Mouse (Mus musculus): ENCODE results near the gene Golt1a. TPM values are rescaled to one million over a fixed set of nuclear protein-coding genes. Genes with fewer than 3 reads are reported as not detected.

Golt1a gene
- polyA plus RNA-seq (2014; fragmentation: Nextera tagmentation; extraction: Ambion mirVana) = not detected in 2 replicates

DNA sequence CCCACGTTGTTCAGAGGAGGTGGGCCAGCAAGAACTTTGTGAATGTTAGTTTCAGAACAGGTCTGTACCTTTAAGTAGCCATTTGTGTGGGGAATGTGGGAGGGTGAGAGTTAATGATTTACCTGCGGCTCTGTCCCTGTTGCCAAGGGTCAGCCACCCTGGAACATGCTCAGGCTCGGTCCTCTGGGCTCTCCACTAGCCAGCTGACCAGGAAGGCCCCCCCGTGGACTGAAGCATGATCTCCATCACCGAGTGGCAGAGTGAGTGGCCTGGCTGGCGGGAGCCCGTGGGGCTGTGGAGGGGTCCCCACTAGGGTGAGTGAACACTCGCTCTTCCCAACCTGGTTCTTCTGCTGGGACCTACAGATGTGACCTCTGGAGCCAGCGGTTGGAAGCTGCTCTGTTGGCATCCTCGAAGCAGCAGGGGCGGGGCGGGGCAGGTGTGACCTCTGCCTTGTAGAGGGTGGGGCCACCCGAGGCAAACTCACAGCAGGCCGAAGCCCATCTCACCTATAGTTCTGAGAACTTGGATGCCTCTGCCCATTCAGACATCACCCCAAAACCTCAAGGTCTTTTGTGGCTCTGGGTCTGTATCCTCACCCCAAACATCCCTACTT, at the start of gene Golt1a:
Golt1a (plus strand) TSS at position 149 of the 616 bp plus-strand sequence.
- H3K27ac ChIP-seq (ENCODE audit: low read depth, low read length) = no peak within 1 kb of the TSS

DNA sequence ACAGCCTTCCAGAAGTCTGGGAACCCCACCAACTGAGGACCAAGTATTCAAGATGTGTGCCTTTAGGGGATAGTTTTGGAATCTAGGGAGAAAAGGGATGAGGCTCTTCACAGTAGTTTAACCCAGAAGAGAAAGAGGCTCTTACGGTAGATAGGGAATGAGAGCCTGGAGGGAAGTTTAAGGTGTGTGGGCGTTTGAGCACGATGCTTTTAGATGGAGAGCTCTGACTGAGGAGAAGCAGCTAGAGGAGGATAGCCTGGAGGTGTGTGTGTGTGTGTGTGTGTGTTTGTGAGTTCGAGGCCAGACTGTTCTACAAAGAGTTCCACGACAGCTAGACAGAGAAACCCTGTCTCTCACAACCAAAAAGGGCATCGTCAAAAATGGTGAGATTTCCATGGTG, 47.0 kb upstream of the Golt1a start:
- Histone ChIP-seq H3K4me2 (no peak overlapping the region), H3K27ac (ENCODE audit: low read depth, low read length) (no peak overlapping the region), H3K36me3 (ENCODE audit: control insufficient read depth, insufficient read depth, low read length) (peaks cover 7% of the 10 kb centered on the region; the same call in 1 of the 2 replicates), H3K9ac (ENCODE audit: low read length) (no peak overlapping the region), H3K4me1 (ENCODE audit: control insufficient read depth, insufficient read depth, low read length) (peaks cover 10% of the 10 kb centered on the region), H3K27me3 (ENCODE audit: control insufficient read depth, insufficient read depth, low read length) (no peaks in the 10 kb centered on the region), H3K4me3 (ENCODE audit: low read depth, low read length) (no peak overlapping the region), H3K9me3 (ENCODE audit: control insufficient read depth, low read length) (no peaks in the 10 kb centered on the region)
- DNase-seq (ENCODE audit: low spot score, missing footprints) (no peak), ATAC-seq (ENCODE audit: low FRiP score) (no peak)
- WGBS = 87% methylated on average over 6 of the region's 6 CpGs

More for the DNA sequence above, at the start of gene Golt1a:
- Histone ChIP-seq H3K4me1 (ENCODE audit: control insufficient read depth, insufficient read depth, low read length) (peaks cover 2% of the 10 kb centered on the region; the same call in 1 of the 2 replicates), H3K27me3 (ENCODE audit: control insufficient read depth, insufficient read depth, low read length) (no peaks in the 10 kb centered on the region), H3K4me3 (ENCODE audit: low read depth, low read length) (no peak within 1 kb of the TSS), H3K9me3 (ENCODE audit: control insufficient read depth, low read length) (no peaks in the 10 kb centered on the region), H3K4me2 (no peak within 1 kb of the TSS), H3K36me3 (ENCODE audit: control insufficient read depth, insufficient read depth, low read length) (no peaks in the 10 kb centered on the region), H3K9ac (ENCODE audit: low read length) (no peak within 1 kb of the TSS)
- WGBS = 71% methylated on average over 14 of the region's 14 CpGs
- no peak for DNase-seq (ENCODE audit: low spot score, missing footprints)
- no peak for ATAC-seq (ENCODE audit: low FRiP score)

DNA sequence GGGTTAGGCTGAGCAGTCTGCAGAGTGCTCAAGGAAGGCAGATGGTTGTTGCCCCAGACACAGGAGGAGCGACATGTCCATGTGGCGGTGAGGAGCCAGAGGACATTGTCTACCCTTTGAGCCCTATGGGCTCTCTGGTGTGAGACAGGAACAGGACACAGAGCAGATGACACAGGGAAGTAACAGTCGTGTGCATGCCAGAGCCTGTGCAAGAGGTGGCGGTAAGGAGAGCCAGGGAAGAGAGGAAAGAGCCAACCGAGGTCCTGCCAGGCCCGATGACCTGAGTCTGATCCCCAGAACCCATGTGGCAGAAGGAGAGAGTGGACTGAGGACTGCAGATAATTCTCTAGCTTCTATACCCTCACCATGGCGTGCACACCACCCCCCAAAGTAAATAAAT, 46.5 kb upstream of the Golt1a start:
- H3K4me1 ChIP-seq (ENCODE audit: control insufficient read depth, insufficient read depth, low read length) = peaks cover 15% of the 10 kb centered on the region
- ATAC-seq (ENCODE audit: low FRiP score) (no peak), DNase-seq (ENCODE audit: low spot score, missing footprints) (no peak)
- WGBS = 91% methylated on average over 7 of the region's 7 CpGs
- H3K27ac ChIP-seq (ENCODE audit: low read depth, low read length) = no peak overlapping the region
- H3K27me3 ChIP-seq (ENCODE audit: control insufficient read depth, insufficient read depth, low read length) = no peaks in the 10 kb centered on the region
- no peaks in the 10 kb centered on the region for H3K9me3 ChIP-seq (ENCODE audit: control insufficient read depth, low read length)
- H3K4me2 ChIP-seq = no peak overlapping the region
- no peak overlapping the region for H3K4me3 ChIP-seq (ENCODE audit: low read depth, low read length)
- peaks cover 7% of the 10 kb centered on the region; the same call in 1 of the 2 replicates for H3K36me3 ChIP-seq (ENCODE audit: control insufficient read depth, insufficient read depth, low read length)
- no peak overlapping the region for H3K9ac ChIP-seq (ENCODE audit: low read length)

DNA sequence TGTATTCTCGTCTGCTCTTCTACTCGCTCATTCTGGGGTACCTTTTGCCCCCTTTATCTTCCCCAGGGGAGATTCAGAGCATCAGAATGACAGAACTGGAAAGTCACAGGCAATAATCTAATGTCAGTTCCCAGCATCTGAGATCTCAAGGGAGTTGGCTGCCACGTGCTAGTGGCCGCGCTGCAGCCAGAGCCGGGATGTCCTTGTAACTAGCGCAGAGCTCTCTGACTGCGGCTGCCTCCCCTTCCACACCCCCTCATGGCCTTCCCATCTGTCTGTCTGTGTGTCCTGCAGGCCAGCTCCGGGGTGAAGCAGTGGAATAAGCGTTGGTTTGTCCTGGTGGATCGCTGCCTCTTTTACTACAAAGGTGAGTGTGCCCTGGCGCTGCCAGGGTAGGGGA, 45.2 kb upstream of the Golt1a start:
- H3K27ac ChIP-seq (ENCODE audit: low read depth, low read length) = no peak overlapping the region
- H3K9me3 ChIP-seq (ENCODE audit: control insufficient read depth, low read length) = no peaks in the 10 kb centered on the region
- whole genome bisulfite sequencing = 80% methylated on average over 12 of the region's 12 CpGs
- H3K36me3 ChIP-seq (ENCODE audit: control insufficient read depth, insufficient read depth, low read length) = peaks cover 7% of the 10 kb centered on the region; the same call in 1 of the 2 replicates
- peaks cover 19% of the 10 kb centered on the region for H3K4me1 ChIP-seq (ENCODE audit: control insufficient read depth, insufficient read depth, low read length)
- DNase-seq (ENCODE audit: low spot score, missing footprints) = no peak
- H3K9ac ChIP-seq (ENCODE audit: low read length) = no peak overlapping the region
- no peak for ATAC-seq (ENCODE audit: low FRiP score)
- no peaks in the 10 kb centered on the region for H3K27me3 ChIP-seq (ENCODE audit: control insufficient read depth, insufficient read depth, low read length)
- no peak overlapping the region for H3K4me3 ChIP-seq (ENCODE audit: low read depth, low read length)
- no peak overlapping the region for H3K4me2 ChIP-seq

DNA sequence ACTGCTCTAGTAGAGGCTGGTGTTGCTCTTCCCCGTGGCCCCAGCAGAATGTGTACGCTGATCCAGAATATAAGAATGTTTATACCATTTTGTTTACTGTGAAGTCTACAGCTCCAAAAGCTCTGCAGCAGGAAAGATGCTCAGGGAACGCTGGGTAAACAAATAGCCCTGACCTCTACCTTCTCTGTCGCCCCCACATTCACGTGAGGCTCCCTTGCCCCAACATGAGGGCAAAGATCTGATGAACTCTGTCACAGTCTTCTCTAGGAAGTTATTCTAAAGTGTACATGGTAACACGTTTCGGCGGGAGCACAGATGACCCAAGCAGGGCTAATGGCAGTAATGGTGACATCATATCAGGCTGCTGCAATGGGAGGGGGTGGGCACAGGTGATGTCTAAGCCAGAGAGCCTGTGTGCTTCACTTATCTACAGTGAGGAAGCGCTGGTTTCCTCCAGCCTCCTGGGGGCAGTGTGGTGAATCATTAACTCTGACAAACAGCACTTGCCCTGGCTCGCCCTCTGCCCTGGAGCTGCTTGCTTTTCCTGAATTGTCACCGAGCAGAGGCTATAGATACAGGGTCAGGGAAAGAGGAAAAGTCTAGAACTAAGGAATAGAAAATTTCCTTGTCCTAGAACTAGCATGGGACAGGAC, 44.4 kb upstream of the Golt1a start:
- ATAC-seq (ENCODE audit: low FRiP score) (no peak), DNase-seq (ENCODE audit: low spot score, missing footprints) (no peak)
- Histone ChIP-seq H3K4me2 (no peak overlapping the region), H3K27ac (ENCODE audit: low read depth, low read length) (no peak overlapping the region), H3K4me3 (ENCODE audit: low read depth, low read length) (no peak overlapping the region), H3K36me3 (ENCODE audit: control insufficient read depth, insufficient read depth, low read length) (peaks cover 11% of the 10 kb centered on the region), H3K27me3 (ENCODE audit: control insufficient read depth, insufficient read depth, low read length) (no peaks in the 10 kb centered on the region), H3K9me3 (ENCODE audit: control insufficient read depth, low read length) (no peaks in the 10 kb centered on the region), H3K9ac (ENCODE audit: low read length) (no peak overlapping the region), H3K4me1 (ENCODE audit: control insufficient read depth, insufficient read depth, low read length) (peaks cover 19% of the 10 kb centered on the region)
- WGBS = 70% methylated on average over 11 of the region's 11 CpGs

DNA sequence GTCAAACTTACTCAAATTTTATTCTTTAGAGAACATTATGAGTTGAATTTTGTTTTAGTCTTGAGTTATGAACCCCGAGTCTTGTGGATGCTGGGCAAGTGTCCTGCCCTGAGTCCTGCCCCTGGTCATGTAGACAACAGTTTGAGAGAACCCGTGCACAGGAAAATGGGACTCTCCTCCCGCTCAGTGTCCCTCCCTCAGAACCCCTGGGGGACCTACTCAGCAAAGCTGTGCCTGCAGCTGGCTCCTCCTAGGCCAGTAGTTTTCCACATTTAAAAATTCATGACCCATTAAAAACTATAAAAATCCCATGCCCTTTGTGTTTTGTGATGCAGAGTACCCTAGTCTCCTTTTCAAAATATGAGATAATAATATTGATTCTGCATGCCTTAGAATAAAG, 42.5 kb upstream of the Golt1a start:
- no peak for ATAC-seq (ENCODE audit: low FRiP score)
- no peak overlapping the region; the same call in 1 of the 2 replicates for H3K9ac ChIP-seq (ENCODE audit: low read length)
- H3K9me3 ChIP-seq (ENCODE audit: control insufficient read depth, low read length) = no peaks in the 10 kb centered on the region
- DNase-seq (ENCODE audit: low spot score, missing footprints) = no peak
- H3K4me2 ChIP-seq = no peak overlapping the region
- H3K4me3 ChIP-seq (ENCODE audit: low read depth, low read length) = no peak overlapping the region
- H3K27me3 ChIP-seq (ENCODE audit: control insufficient read depth, insufficient read depth, low read length) = no peaks in the 10 kb centered on the region
- no peak overlapping the region for H3K27ac ChIP-seq (ENCODE audit: low read depth, low read length)
- H3K4me1 ChIP-seq (ENCODE audit: control insufficient read depth, insufficient read depth, low read length) = peaks cover 19% of the 10 kb centered on the region
- H3K36me3 ChIP-seq (ENCODE audit: control insufficient read depth, insufficient read depth, low read length) = peaks cover 16% of the 10 kb centered on the region
- WGBS = 54% methylated on average over 3 of the region's 3 CpGs

DNA sequence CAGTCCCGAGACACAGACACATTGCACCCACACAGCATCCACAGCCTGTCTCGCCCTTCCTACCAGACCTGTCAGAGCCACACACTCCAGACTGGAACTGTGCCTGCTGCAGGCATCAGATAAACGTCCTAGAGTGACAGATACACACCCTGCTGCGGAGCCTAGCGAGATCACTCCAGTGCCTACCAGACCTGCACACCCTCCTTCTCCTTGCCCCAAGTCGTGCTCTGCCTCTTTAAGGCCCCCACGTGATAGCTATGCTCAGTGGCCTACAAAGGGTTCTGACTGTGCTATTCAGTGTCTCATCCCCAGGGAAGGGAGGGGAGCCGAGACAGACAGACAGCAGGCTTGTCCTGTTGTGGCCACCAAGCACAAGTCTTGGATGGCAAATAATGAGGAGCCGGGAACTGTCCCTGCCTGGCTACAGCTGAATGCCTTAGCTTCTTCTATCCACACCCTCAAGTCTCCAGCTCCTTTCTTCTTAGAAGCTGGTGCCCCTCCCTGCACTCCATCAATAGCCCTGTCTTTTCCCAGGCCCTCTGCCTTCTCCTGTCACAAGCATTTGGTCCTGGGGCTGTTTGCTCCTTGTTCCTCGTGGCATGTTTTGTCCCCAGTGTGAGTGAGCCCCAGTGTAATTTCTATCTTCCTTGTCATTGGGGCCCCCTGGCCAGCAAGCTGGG, 41.6 kb upstream of the Golt1a start:
- peak; percentile 92 for DNase-seq (ENCODE audit: low spot score, missing footprints)
- no peaks in the 10 kb centered on the region for H3K9me3 ChIP-seq (ENCODE audit: control insufficient read depth, low read length)
- no peaks in the 10 kb centered on the region for H3K27me3 ChIP-seq (ENCODE audit: control insufficient read depth, insufficient read depth, low read length)
- no peak overlapping the region for H3K4me3 ChIP-seq (ENCODE audit: low read depth, low read length)
- no peak overlapping the region for H3K4me2 ChIP-seq
- peaks cover 19% of the 10 kb centered on the region for H3K4me1 ChIP-seq (ENCODE audit: control insufficient read depth, insufficient read depth, low read length)
- H3K9ac ChIP-seq (ENCODE audit: low read length) = peak overlapping the region; percentile 45
- ATAC-seq (ENCODE audit: low FRiP score) = peak; percentile 81
- H3K36me3 ChIP-seq (ENCODE audit: control insufficient read depth, insufficient read depth, low read length) = peaks cover 13% of the 10 kb centered on the region
- peak overlapping the region; percentile 67 for H3K27ac ChIP-seq (ENCODE audit: low read depth, low read length)
- WGBS = 17% methylated on average over 10 of the region's 10 CpGs

DNA sequence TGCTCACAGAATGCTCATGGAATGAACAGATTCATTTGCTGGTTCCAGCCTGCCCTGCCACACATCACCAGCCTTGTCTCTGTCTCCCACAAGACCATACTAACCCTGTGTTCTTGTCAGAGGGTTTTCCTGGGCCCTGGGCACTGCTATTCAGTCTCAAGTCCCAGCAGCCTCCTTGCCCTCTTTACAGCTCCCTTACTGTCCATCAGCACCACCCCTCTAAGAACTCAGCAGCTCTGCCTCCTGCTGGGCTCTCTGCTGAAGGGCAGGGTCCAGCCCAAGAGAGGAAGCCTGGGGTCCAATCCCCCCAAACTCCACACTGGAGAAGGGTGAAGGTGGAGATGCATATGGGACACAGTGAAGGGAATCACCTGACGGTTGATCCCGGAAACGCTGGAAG, 41.1 kb upstream of the Golt1a start:
- Histone ChIP-seq H3K9me3 (ENCODE audit: control insufficient read depth, low read length) (no peaks in the 10 kb centered on the region), H3K27ac (ENCODE audit: low read depth, low read length) (peak overlapping the region; percentile 67), H3K4me2 (no peak overlapping the region), H3K36me3 (ENCODE audit: control insufficient read depth, insufficient read depth, low read length) (peaks cover 17% of the 10 kb centered on the region), H3K9ac (ENCODE audit: low read length) (no peak overlapping the region), H3K4me1 (ENCODE audit: control insufficient read depth, insufficient read depth, low read length) (peaks cover 19% of the 10 kb centered on the region), H3K27me3 (ENCODE audit: control insufficient read depth, insufficient read depth, low read length) (no peaks in the 10 kb centered on the region), H3K4me3 (ENCODE audit: low read depth, low read length) (no peak overlapping the region)
- ATAC-seq (ENCODE audit: low FRiP score) = peak; percentile 47
- DNase-seq (ENCODE audit: low spot score, missing footprints) = peak; percentile 92
- 66% methylated on average over 3 of the region's 3 CpGs for WGBS

DNA sequence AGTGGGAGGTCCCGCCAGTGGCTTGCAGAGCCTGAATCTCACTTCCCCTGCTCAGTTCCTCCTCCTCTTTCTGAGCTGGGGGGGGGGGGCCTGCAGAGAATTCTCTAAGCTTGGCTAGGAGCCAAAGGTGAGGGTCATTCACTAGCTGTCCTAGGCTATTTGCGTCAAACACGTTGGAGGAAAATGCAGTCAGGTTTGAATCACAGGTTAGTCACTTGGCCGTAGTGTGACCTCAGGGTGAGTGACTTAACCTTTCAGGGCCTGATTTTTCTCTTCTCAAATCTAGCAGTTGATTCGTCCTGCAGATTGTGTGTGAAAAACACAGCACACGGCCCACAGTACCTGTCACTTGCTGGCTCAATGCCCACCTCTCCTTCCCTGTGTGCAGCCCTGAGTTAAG, 39.3 kb upstream of the Golt1a start:
- no peaks in the 10 kb centered on the region for H3K9me3 ChIP-seq (ENCODE audit: control insufficient read depth, low read length)
- H3K9ac ChIP-seq (ENCODE audit: low read length) = no peak overlapping the region
- H3K36me3 ChIP-seq (ENCODE audit: control insufficient read depth, insufficient read depth, low read length) = peaks cover 23% of the 10 kb centered on the region
- 64% methylated on average over 6 of the region's 6 CpGs for WGBS
- no peak for DNase-seq (ENCODE audit: low spot score, missing footprints)
- no peak overlapping the region for H3K27ac ChIP-seq (ENCODE audit: low read depth, low read length)
- peaks cover 19% of the 10 kb centered on the region for H3K4me1 ChIP-seq (ENCODE audit: control insufficient read depth, insufficient read depth, low read length)
- no peak for ATAC-seq (ENCODE audit: low FRiP score)
- H3K4me3 ChIP-seq (ENCODE audit: low read depth, low read length) = no peak overlapping the region
- H3K4me2 ChIP-seq = no peak overlapping the region
- H3K27me3 ChIP-seq (ENCODE audit: control insufficient read depth, insufficient read depth, low read length) = no peaks in the 10 kb centered on the region
